Mouse (Mus musculus): ENCODE data around the gene Rnf135.
"Not testable (repeated sequence)": the region's sequence is repeated elsewhere in the genome, so short reads cannot be mapped to it uniquely, and the experiment has no call there.

Rnf135 gene

DNA sequence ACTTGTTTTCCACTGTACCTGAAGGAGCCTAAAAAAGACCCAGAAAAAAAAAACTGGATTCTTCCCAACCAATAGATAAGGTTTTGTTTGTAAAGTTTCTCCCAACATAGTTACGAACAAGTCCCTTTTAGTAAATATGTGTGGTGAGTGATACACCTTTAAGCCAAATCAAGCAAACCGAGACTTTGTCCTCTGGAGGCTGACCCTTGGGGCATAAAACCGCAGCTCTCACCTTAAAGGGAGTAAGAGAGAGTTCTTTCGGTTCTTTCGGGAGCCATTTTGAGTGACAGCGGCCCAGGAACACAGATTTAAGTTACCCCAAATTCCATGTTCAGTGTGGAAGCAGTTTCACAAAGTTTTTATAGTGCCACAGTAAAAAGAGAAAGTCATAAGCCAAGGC is 18.6 kb downstream of the Rnf135 start:
- no peak for DNase-seq (ENCODE audit: low spot score in 2 of 2)

- DNase-seq (ENCODE audit: low spot score in 2 of 2), result no peak
Observed at GRCm38 (mm10) chr11:80204037-80204436, 20.4 kb downstream of the Rnf135 start.

DNA sequence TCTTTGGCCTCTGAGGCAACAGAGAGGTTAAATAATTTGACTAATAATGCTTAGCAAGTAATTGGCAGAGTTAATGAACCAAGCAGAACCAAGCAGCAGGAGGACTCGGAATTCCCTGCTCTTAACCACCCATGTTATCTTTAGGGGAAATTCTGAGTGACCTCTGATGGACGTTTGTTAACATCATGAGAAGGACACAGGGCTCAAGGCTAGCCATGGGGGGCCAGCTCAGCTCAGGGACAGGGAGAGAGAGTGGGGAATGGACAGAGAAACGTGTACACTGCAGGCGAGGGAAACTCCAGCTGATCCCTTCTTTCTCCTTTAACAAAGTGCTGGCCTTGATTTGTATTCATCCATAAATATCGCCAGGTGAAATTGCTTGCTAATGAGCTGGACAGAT is 21.3 kb downstream of the Rnf135 start:
- no peak for DNase-seq (ENCODE audit: low spot score in 2 of 2)

DNA sequence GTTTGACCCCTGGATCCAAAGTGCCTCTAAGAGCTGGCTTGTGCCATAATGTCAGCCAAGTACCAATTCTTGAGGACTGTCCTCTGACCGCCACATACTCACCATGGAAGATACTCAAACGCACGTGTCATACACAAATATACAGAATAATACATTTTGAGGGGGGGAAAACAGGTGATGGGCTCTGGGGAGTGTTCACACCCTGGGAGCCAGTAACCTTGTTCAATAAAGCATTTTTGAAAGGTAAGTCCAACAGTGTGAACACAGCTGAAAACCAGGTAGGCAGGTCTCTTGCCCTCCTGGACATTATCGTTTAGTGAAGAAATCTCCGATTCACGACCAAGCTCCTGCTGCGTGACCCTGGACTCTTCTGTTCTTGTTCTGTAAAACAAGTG is 24.8 kb downstream of the Rnf135 start:
- no peak for DNase-seq (ENCODE audit: low spot score in 2 of 2)

DNA sequence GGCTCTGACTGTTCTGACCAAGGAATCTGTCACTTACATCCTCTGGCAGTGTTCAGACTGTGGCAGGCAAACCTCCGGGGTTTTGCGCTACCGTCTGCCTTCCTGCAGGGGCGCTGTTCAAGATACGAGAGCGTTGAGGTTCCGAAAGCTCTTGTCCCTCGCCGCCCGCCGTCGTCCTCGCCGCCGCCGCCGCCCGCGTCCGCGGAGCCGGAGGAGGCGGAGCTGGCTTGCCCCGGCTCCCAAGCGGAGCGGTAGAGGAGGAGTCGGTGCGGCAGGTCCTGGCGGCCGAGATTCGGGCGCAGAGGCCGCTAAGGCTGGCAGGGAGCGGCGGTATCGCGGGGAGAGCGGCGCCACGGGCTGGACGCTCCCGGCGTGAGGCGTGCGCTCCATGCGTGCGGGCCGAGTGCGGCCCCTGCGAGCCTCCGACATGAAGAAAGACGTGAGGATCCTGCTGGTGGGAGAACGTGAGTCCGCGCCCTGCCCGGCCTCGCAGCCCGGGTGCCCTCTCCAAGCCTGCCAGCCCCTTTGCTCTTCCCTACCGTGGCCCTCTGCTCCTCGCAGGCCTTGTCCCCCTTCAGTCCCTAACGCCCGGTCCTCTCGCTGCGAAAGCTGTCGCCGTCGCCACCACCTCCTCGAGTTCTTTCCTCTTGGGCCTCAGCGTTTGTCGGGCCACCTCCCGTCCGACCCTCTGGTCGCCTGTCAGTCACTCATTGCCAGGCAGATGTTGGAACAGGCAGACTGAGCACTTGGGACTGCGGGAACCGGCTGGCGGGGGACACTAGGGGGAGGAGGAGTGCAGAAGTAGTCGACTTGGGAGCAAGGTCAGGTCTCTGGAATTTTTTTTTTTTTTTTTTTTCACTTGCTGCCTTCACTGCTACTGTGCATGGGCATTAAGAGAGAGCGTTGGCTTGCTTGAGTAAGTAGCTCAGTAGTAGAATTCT is 25.5 kb downstream of the Rnf135 start, which contains the start of gene Rhot1:
Gene Rhot1 (plus strand): TSS at position 160 of the 941 bp plus-strand sequence.
- peak; percentile 96 to 98 for DNase-seq (ENCODE audit: low spot score in 2 of 2)

GRCm38 (mm10) chr11:80210321-80210720 is 26.7 kb downstream of the Rnf135 start:
- no peak for DNase-seq (ENCODE audit: low spot score in 2 of 2)

DNA sequence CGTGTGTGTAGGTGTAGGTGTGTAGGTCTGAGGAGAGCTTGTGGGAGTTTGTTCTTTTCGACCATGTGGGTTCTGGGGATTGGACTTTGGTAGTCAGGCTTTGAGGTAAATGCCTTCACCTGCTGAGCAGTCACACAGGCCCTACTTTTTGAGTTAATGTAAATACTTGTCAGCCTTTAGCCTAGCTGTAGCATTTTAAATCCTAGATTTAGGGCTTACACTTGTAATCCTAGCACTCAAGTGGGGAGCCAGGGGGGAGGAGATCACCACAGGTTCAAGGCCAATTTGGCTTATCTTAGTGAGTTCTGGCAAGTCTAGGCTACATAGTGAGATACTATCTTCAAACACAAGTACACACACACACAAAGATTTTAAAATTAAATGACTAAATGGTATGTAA is 28.6 kb downstream of the Rnf135 start:
- DNase-seq (ENCODE audit: low spot score in 2 of 2), result no peak

DNA sequence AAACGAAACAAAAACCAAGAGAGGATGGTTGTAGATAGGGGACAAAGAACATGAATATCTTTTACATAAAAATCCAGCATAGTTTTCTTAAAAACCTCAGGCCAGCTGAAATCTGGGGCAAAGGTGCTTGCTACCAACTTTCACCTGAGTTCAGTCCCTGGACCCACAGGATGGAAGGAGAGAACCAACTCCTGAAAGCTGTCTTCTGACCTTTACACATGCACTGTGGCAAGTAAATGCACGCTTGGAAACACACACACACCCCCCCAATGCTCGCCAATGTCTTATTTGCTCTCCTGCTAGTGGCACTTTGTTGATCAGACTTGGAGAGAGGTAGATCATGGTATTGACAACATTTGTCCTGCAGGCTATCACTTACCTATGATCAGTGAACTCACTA is 31.6 kb downstream of the Rnf135 start:
- DNase-seq (ENCODE audit: low spot score in 2 of 2), result no peak

- peak in 1 of 2 experiments; percentile 27 for DNase-seq (ENCODE audit: low spot score in 2 of 2)
Observed at GRCm38 (mm10) chr11:80218657-80219293, 35.1 kb downstream of the Rnf135 start.

DNA sequence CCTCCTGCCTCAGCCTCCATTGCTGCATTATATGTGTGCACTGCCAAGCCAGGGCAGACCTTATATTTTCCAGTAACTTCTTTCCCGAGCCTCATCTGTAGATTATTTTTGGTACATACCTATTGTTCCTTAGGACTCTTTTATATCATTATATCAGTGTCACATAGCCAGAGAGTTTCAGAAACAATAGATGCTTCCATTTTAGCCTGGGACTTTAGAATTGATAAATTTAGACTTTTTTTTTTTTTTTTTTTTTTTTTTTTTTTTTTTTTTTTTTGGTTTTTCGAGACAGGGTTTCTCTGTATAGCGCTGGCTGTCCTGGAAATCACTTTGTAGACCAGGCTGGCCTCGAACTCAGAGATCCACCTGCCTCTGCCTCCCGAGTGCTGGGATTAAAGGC is 46.4 kb downstream of the Rnf135 start:
- DNase-seq (ENCODE audit: low spot score in 2 of 2), result not testable (repeated sequence)

DNA sequence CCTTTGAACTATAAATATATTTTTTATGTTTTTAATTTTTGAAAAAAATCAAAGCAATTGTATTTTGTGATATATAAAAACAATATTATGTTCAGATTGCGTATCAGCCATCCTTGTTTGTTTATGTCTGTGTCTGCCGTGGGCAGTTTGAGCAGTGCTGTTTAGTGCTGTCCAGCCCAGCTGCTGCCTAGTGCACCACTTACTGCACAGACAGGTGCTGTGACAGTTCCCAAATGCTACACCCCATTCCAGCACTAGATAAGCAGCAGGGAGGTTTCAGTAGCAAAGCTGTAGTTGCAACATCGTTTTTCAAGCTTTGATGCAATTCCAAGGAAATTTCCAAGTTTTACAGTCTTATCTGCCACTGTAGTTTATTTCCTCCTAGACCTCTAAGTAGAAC is 53.6 kb downstream of the Rnf135 start:
- no peak for DNase-seq (ENCODE audit: low spot score in 2 of 2)

DNA sequence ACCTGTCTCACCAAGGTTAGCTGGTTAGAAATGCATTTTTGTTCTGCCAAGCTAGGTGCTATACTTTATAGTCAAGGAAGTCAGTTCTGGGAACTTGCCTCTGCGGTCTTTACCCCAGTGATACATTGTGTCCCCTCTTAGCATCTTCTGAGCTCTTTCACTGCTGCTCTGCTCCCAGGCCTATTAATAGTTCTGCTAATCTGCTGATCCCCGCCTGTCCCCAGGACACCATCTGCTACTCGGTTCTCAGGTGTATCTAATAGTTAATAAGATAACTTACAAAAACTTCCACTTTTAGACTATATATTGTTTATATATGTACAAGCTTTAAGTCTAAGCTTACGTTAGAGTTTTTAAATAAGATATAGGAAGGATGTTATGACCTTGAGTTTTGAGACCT is 54.7 kb downstream of the Rnf135 start:
- DNase-seq (ENCODE audit: low spot score in 2 of 2), result no peak

DNA sequence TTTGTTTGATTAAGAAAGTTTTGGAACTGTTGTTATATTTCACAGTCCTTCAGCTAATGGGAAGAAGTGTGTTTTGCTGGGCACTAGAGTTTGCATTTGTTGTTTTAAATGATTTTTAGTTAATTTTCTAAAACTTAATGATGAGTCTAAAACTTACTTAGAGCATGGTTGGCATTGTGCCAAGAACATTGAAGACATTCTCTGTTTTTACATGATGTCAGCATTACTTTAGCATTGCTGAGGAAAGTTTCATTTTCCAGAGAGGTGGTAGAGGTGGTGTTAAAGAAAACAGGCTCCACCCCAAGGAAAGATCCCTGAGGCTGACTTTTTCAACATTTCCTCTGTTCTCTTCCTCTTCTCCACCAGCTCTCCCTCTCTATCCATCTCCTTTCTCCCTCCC is 63.4 kb downstream of the Rnf135 start:
- DNase-seq (ENCODE audit: low spot score in 2 of 2), result no peak

GRCm38 (mm10) chr11:80248531-80248930 is 64.9 kb downstream of the Rnf135 start:
- DNase-seq (ENCODE audit: low spot score in 2 of 2), result no peak
